Mouse (Mus musculus) liver, adult 2 months (tissue): ENCODE measurements around the gene H1foo. TPM values are rescaled to one million over a fixed set of nuclear protein-coding genes. Genes with fewer than 3 reads are reported as not detected.

Experiments
- DNase-seq: peaks from one replicate; pipeline ENCODE4 v3.0.0-alpha.2; 2011; ENCODE audit warnings: low read depth, low spot score; ENCODE audit errors: extremely low read depth
- H3K27ac ChIP-seq: fragments of 200-500 bp; replicated peaks from 2 replicates; pipeline ENCODE4 v1.5.1; 2012; ENCODE audit warnings: low read depth, mild to moderate bottlenecking, control low read depth, inconsistent platforms, low read length; ENCODE audit not compliant: insufficient read depth
- H3K27me3 ChIP-seq: fragments of 200-500 bp; 2 replicates; pipeline ENCODE4 v1.6.1; 2012; ENCODE audit warnings: mild to moderate bottlenecking, moderate library complexity, low read length, inconsistent platforms; ENCODE audit not compliant: control insufficient read depth, insufficient read depth
- H3K36me3 ChIP-seq: fragments of 200-500 bp; 2 replicates; pipeline ENCODE4 v1.6.1; 2012; ENCODE audit warnings: low read length, inconsistent platforms; ENCODE audit not compliant: control insufficient read depth, insufficient read depth
- H3K4me1 ChIP-seq: fragments of 200-500 bp; 2 replicates; pipeline ENCODE4 v1.6.1; 2011; ENCODE audit warnings: low read length; ENCODE audit not compliant: control insufficient read depth, insufficient read depth
- H3K4me3 ChIP-seq: fragments of 200-500 bp; 2 replicates; pipeline ENCODE4 v1.5.1; 2011; ENCODE audit warnings: low read depth, mild to moderate bottlenecking, control low read depth, low read length, moderate library complexity; ENCODE audit not compliant: insufficient read depth
- H3K79me2 ChIP-seq: fragments of 200-500 bp; 2 replicates; pipeline ENCODE4 v1.6.1; 2012; ENCODE audit warnings: inconsistent platforms, mild to moderate bottlenecking, low read length, moderate library complexity; ENCODE audit not compliant: control insufficient read depth, insufficient read depth
- H3K9ac ChIP-seq: fragments of 200-500 bp; 2 replicates; pipeline ENCODE4 v1.6.1; 2012; ENCODE audit warnings: low read depth, mild to moderate bottlenecking, control low read depth, inconsistent platforms, low read length
- CTCF ChIP-seq: fragments of 200-500 bp; IDR thresholded peaks from 2 replicates; pipeline ENCODE4 v1.5.1; 2011; ENCODE audit warnings: low read depth, low read length, control low read depth
- POLR2A ChIP-seq: fragments of 200-500 bp; IDR thresholded peaks from 2 replicates; pipeline ENCODE4 v1.6.1; 2011; ENCODE audit warnings: low read length, control low read depth; ENCODE audit not compliant: insufficient read depth; ENCODE audit errors: extremely low read depth
- WGBS: fragments of 180-500 bp; shearing (Covaris S2); methylation state at CpG from one replicate; pipeline ENCODE4 v1.1.7; 2018; 5-methylcytosine and 5-hydroxymethylcytosine counted together
- polyA plus RNA-seq: library from polyadenylated mRNA; depleted of rRNA; stranded (reverse); fragments of >200 nt; gene quantifications from 2 replicates; pipeline ENCODE4 v1.2.3, GENCODE M21; 2012
- total RNA-seq: library from RNA; depleted of rRNA; stranded (reverse); fragments of >200 nt; gene quantifications from 2 replicates; pipeline ENCODE4 v1.2.3, GENCODE M21; 2014

Gene H1foo
- total and polyA plus RNA-seq, 2 experiments = not detected

GRCm38 (mm10) chr6:115902545-115902944 is 42.2 kb upstream of the H1foo start:
- Histone ChIP-seq H3K27me3 (no peaks in the 10 kb centered on the region), H3K27ac (no peak overlapping the region), H3K4me1 (peaks cover 2% of the 10 kb centered on the region; the same call in 1 of the 2 replicates), H3K9ac (no peak overlapping the region), H3K79me2 (no peaks in the 10 kb centered on the region), H3K36me3 (no peaks in the 10 kb centered on the region), H3K4me3 (no peak overlapping the region)
- no peak for TF ChIP-seq CTCF
- no peak for TF ChIP-seq POLR2A
- no peak for DNase-seq
- 83% methylated on average over 3 of the region's 3 CpGs for WGBS

GRCm38 (mm10) chr6:115905568-115905967 is 39.2 kb upstream of the H1foo start:
- H3K27ac ChIP-seq = peak overlapping the region; percentile 26; the same call in 1 of the 2 replicates
- TF ChIP-seq POLR2A (no peak), CTCF (no peak)
- no peaks in the 10 kb centered on the region for H3K27me3 ChIP-seq
- 83% methylated on average over 6 of the region's 6 CpGs for WGBS
- no peaks in the 10 kb centered on the region for H3K36me3 ChIP-seq
- DNase-seq = no peak
- peaks cover 8% of the 10 kb centered on the region; the same call in 1 of the 2 replicates for H3K4me1 ChIP-seq
- no peaks in the 10 kb centered on the region for H3K79me2 ChIP-seq
- H3K4me3 ChIP-seq = no peak overlapping the region
- no peak overlapping the region for H3K9ac ChIP-seq

GRCm38 (mm10) chr6:115906455-115906854 is 38.3 kb upstream of the H1foo start:
- TF ChIP-seq POLR2A (no peak), CTCF (no peak)
- H3K4me1 ChIP-seq = peaks cover 8% of the 10 kb centered on the region; the same call in 1 of the 2 replicates
- no peaks in the 10 kb centered on the region for H3K27me3 ChIP-seq
- no peak for DNase-seq
- H3K79me2 ChIP-seq = no peaks in the 10 kb centered on the region
- no peaks in the 10 kb centered on the region for H3K36me3 ChIP-seq
- H3K9ac ChIP-seq = no peak overlapping the region
- WGBS = 95% methylated on average over 1 of the region's 1 CpGs
- H3K4me3 ChIP-seq = no peak overlapping the region
- no peak overlapping the region for H3K27ac ChIP-seq

- no peak overlapping the region for H3K9ac ChIP-seq
- no peak for DNase-seq
- no peak overlapping the region for H3K4me3 ChIP-seq
- H3K36me3 ChIP-seq = no peaks in the 10 kb centered on the region
- 86% methylated on average over 2 of the region's 2 CpGs for WGBS
- H3K79me2 ChIP-seq = no peaks in the 10 kb centered on the region
- H3K4me1 ChIP-seq = peaks cover 7% of the 10 kb centered on the region; the same call in 1 of the 2 replicates
- no peaks in the 10 kb centered on the region for H3K27me3 ChIP-seq
- TF ChIP-seq POLR2A (no peak), CTCF (no peak)
- no peak overlapping the region for H3K27ac ChIP-seq
Observed at GRCm38 (mm10) chr6:115906871-115907270, 37.9 kb upstream of the H1foo start.

GRCm38 (mm10) chr6:115908421-115908982 is 36.2 kb upstream of the H1foo start:
- TF ChIP-seq CTCF = no peak
- no peak for TF ChIP-seq POLR2A
- H3K27me3 ChIP-seq = no peaks in the 10 kb centered on the region
- no peaks in the 10 kb centered on the region for H3K36me3 ChIP-seq
- H3K4me3 ChIP-seq = no peak overlapping the region
- no peaks in the 10 kb centered on the region for H3K79me2 ChIP-seq
- H3K9ac ChIP-seq = no peak overlapping the region
- DNase-seq = peak; percentile 72
- WGBS = 35% methylated on average over 6 of the region's 6 CpGs
- H3K27ac ChIP-seq = no peak overlapping the region
- H3K4me1 ChIP-seq = 0 out of 2 replicates have a peak, but pooled peaks cover 6% of the 10 kb centered on the region

GRCm38 (mm10) chr6:115909052-115909451 is 35.7 kb upstream of the H1foo start:
- no peak overlapping the region for H3K27ac ChIP-seq

More at GRCm38 (mm10) chr6:115909052-115909451, 35.7 kb upstream of the H1foo start:
- TF ChIP-seq POLR2A (no peak), CTCF (no peak)
- Histone ChIP-seq H3K36me3 (no peaks in the 10 kb centered on the region), H3K4me1 (0 out of 2 replicates have a peak, but pooled peaks cover 6% of the 10 kb centered on the region), H3K27me3 (no peaks in the 10 kb centered on the region), H3K4me3 (no peak overlapping the region), H3K9ac (no peak overlapping the region), H3K79me2 (no peaks in the 10 kb centered on the region)
- 98% methylated on average over 3 of the region's 3 CpGs for WGBS
- no peak for DNase-seq
